Mouse (Mus musculus) adrenal gland (tissue): Measurements from ENCODE around the gene Idh1.

Source experiments
- intact Hi-C: fragments of 180-260 bp; cut with DNase I; formaldehyde crosslinking; loops from one replicate; pipeline ENCODE4 v1.15.1; 2025

Gene Idh1

GRCm38 (mm10) chr1:65178126-65178901 is 8.0 kb downstream of the Idh1 start:
- intact Hi-C loops = loop anchor here (2.0 to 10.0 kb wide), 3 partner anchors 66 to 444 kb away; partner anchors contain the start of gene Fzd5

- intact Hi-C loops = loop anchor here (10.0 kb wide), 1 partner anchor 443 kb away; the partner anchor contains the start of gene Fzd5
Observed at GRCm38 (mm10) chr1:65177452-65177851, 8.8 kb downstream of the Idh1 start.

- intact Hi-C loops = loop anchor here (10.0 kb wide), 1 partner anchor 442 kb away; the partner anchor contains the start of gene Fzd5
Observed at GRCm38 (mm10) chr1:65176912-65177311, 9.4 kb downstream of the Idh1 start.

GRCm38 (mm10) chr1:65176171-65176570 is 10.1 kb downstream of the Idh1 start:
- intact Hi-C loops = loop anchor here (10.0 kb wide), 1 partner anchor 441 kb away; the partner anchor contains the start of gene Fzd5

- intact Hi-C loops = loop anchor here (10.0 kb wide), 1 partner anchor 439 kb away; the partner anchor contains the start of gene Fzd5
Observed at GRCm38 (mm10) chr1:65173716-65174115, 12.6 kb downstream of the Idh1 start.

- intact Hi-C loops = loop anchor here (10.0 kb wide), 1 partner anchor 437 kb away; the partner anchor contains the start of gene Fzd5
Observed at GRCm38 (mm10) chr1:65171579-65171978, 14.7 kb downstream of the Idh1 start.

- intact Hi-C loops = loop anchor here (10.0 kb wide), 1 partner anchor 435 kb away; the partner anchor contains the start of gene Fzd5
Observed at GRCm38 (mm10) chr1:65169947-65170346, 16.4 kb downstream of the Idh1 start.

GRCm38 (mm10) chr1:65169536-65169935 is 16.8 kb downstream of the Idh1 start:
- intact Hi-C loops = no loop called here

- intact Hi-C loops = no loop called here
Observed at GRCm38 (mm10) chr1:65167496-65167895, 18.8 kb downstream of the Idh1 start.

- intact Hi-C loops = no loop called here
Observed at GRCm38 (mm10) chr1:65162210-65162609, 24.1 kb downstream of the Idh1 start.

GRCm38 (mm10) chr1:65156111-65156510 is 30.2 kb downstream of the Idh1 start:
- intact Hi-C loops = no loop called here

- intact Hi-C loops = no loop called here
Observed at GRCm38 (mm10) chr1:65154814-65155213, 31.5 kb downstream of the Idh1 start.

GRCm38 (mm10) chr1:65147971-65148370 is 38.3 kb downstream of the Idh1 start:
- intact Hi-C loops = no loop called here

- intact Hi-C loops = no loop called here
Observed at GRCm38 (mm10) chr1:65147326-65147725, 39.0 kb downstream of the Idh1 start.

GRCm38 (mm10) chr1:65146601-65147000 is 39.7 kb downstream of the Idh1 start:
- intact Hi-C loops = no loop called here

GRCm38 (mm10) chr1:65144783-65145182 is 41.5 kb downstream of the Idh1 start:
- intact Hi-C loops = no loop called here

GRCm38 (mm10) chr1:65137560-65137959 is 48.7 kb downstream of the Idh1 start:
- intact Hi-C loops = no loop called here

GRCm38 (mm10) chr1:65132833-65133232 is 53.5 kb downstream of the Idh1 start:
- intact Hi-C loops = no loop called here

- intact Hi-C loops = no loop called here
Observed at GRCm38 (mm10) chr1:65131671-65132070, 54.6 kb downstream of the Idh1 start.

GRCm38 (mm10) chr1:65130226-65130625 is 56.1 kb downstream of the Idh1 start:
- intact Hi-C loops = no loop called here

- intact Hi-C loops = no loop called here
Observed at GRCm38 (mm10) chr1:65129634-65130180, 56.6 kb downstream of the Idh1 start.
